Mouse (Mus musculus) ES-E14 (cell line): ENCODE results near the gene Olfr640.

Experiments
- CHD2 ChIP-seq: IDR thresholded peaks from 2 replicates; pipeline ENCODE4 v1.6.1; 2014; ENCODE audit warnings: mild to moderate bottlenecking, low read depth, low read length, inconsistent platforms
- HCFC1 ChIP-seq: IDR thresholded peaks from 2 replicates; pipeline ENCODE4 v1.6.1; 2012; ENCODE audit warnings: low read length, inconsistent platforms, borderline replicate concordance; ENCODE audit not compliant: insufficient read depth
- MAFK ChIP-seq: IDR thresholded peaks from 2 replicates; pipeline ENCODE4 v1.6.1; 2014; ENCODE audit warnings: mild to moderate bottlenecking, low read depth, low read length, inconsistent platforms; ENCODE audit not compliant: insufficient read depth
- ZC3H11A ChIP-seq: IDR thresholded peaks from 2 replicates; pipeline ENCODE4 v1.6.1; 2012; ENCODE audit warnings: low read depth, mild to moderate bottlenecking, inconsistent platforms, low read length, borderline replicate concordance
- ZNF384 ChIP-seq: IDR thresholded peaks from 2 replicates; pipeline ENCODE4 v1.6.1; 2012; ENCODE audit warnings: low read depth, low read length, inconsistent platforms

DNA sequence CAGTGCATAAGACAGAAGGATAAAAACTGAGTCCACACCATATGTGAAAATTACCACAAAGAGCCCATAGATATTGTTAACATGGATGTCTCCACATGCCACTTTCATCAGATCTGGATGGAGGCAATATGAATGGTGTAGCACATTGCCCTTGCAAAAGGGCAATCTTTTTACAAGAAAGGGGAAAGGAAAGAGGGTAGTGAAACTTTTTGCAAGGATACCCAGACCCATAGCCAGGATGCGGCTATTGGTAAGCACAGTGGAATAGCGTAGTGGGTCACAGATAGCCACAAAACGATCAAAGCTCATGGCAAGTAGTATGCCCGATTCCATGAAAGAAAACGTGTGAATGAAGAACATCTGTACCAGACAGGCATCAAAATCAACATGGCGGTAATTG is 3.7 kb downstream of the Olfr640 start:
- TF ChIP-seq ZNF384 (no peak), CHD2 (no peak), MAFK (no peak), ZC3H11A (no peak), HCFC1 (no peak)
